Mouse (Mus musculus): Measurements from ENCODE around the gene Ctc1. TPM values are rescaled to one million over a fixed set of nuclear protein-coding genes. Genes with fewer than 3 reads are reported as not detected.
A peak's percentile ranks its signal among the peaks of the same experiment; 100 is the strongest.
"Not testable (repeated sequence)": the region's sequence is repeated elsewhere in the genome, so short reads cannot be mapped to it uniquely, and the experiment has no call there.

The Ctc1 gene
- total and polyA plus RNA-seq, 2 experiments from 2014 or later: 42.8 to 84.8 TPM

DNA sequence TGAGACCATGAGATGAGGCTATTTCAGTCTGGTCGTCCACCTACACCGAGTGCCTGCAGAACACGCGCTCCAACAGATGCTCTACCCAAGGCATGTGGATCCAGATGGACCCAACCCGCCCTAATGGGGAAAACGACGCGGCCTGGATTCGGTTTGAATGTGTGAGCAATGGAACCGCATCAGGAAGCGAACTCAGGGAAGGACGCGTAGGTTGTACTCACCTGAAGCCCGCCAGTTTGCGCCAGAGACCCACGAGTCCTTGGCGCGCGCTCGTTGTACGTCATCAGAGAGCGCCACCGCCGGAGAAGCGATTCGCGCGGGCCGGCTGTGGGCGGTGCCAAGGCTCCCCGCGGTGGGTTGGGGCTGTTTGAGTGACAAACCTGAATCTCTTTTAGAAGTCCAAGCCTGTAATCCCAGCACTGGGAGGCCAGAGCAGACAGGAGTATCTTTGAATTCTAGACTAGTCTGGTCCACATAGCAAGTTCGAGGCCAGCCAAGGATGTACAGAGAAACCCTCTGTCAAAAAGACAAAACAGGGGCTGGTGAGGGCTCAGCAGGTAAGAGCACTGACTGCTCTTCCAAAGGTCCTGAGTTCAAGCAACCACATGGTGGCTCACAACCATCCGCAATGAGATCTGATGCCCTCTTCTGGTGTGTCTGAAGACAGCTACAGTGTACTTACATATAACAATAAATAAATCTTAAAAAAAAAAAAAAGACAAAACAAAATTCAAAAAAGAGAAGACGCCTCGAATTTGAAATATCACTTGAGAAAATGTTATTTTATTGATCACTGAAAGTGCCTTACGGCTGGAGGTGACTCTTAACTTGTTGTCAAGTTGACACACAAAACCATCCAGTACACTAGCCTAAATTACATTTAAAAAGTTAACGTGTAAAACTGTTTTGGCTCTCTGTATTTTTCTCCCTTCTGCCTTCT is 7.3 kb upstream of the Ctc1 start, which contains the start of gene Pfas:
Gene Pfas (minus strand): TSS at position 279 of the 940 bp plus-strand sequence.
- 9% methylated on average over 38 of the region's 38 CpGs for WGBS
- H3K9ac ChIP-seq (replicated peaks; ENCODE audit: low read length): peak within 1 kb of the TSS; percentile 60
- H3K4me2 ChIP-seq (ENCODE audit: low read depth, low read length): peak within 1 kb of the TSS; percentile 67
- peak within 1 kb of the TSS; percentile 59 for H3K4me3 ChIP-seq (ENCODE audit: low read length)
- H3K9me3 ChIP-seq (ENCODE audit: low read length): no peaks in the 10 kb centered on the region
- H3K4me1 ChIP-seq (ENCODE audit: insufficient read depth, low read length): no peaks in the 10 kb centered on the region
- no peaks in the 10 kb centered on the region for H3K36me3 ChIP-seq (ENCODE audit: insufficient read depth, low read length)
- H3K27ac ChIP-seq: peak within 1 kb of the TSS; percentile 54; the same call in 1 of the 2 replicates
- no peaks in the 10 kb centered on the region for H3K27me3 ChIP-seq (ENCODE audit: insufficient read depth, low read length)
- ATAC-seq (peak; percentile 83), DNase-seq (ENCODE audit: low spot score) (peak; percentile 98)
- TF ChIP-seq CTCF (IDR thresholded peaks at IDR 0.05; ENCODE audit: low read depth): peak; percentile 3; the same call in 1 of the 2 replicates

DNA sequence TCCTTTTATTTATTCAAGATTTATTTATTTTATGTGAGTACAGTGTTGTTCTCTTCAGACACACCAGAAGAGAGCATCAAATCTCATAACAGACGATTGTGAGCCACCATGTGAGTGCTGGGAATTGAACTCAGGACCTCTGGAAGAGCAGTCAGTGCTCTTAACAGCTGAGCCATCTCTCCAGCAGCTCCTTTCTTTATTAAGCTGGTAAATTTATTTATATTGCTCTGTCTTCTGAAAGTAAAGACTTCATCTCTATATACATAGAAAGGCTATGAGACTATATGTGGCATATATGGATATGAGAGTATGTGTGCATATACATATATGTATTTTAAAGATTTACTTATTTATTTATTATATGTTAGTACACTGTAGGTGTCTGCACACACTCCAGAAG is 6.2 kb upstream of the Ctc1 start:
- H3K9me3 ChIP-seq (ENCODE audit: low read length): no peaks in the 10 kb centered on the region
- ATAC-seq: no peak
- 98% methylated on average over 1 of the region's 1 CpGs for WGBS
- no peak for TF ChIP-seq CTCF (IDR thresholded peaks at IDR 0.05; ENCODE audit: low read depth)
- DNase-seq (ENCODE audit: low spot score): no peak
- no peaks in the 10 kb centered on the region for H3K27me3 ChIP-seq (ENCODE audit: insufficient read depth, low read length)
- no peak overlapping the region for H3K27ac ChIP-seq
- H3K36me3 ChIP-seq (ENCODE audit: insufficient read depth, low read length): no peaks in the 10 kb centered on the region
- no peaks in the 10 kb centered on the region for H3K4me1 ChIP-seq (ENCODE audit: insufficient read depth, low read length)
- no peak overlapping the region for H3K4me3 ChIP-seq (ENCODE audit: low read length)
- no peak overlapping the region for H3K9ac ChIP-seq (replicated peaks; ENCODE audit: low read length)
- H3K4me2 ChIP-seq (ENCODE audit: low read depth, low read length): no peak overlapping the region

- Histone ChIP-seq H3K4me3 (ENCODE audit: low read length) (no peak overlapping the region), H3K27me3 (ENCODE audit: insufficient read depth, low read length) (no peaks in the 10 kb centered on the region), H3K4me2 (ENCODE audit: low read depth, low read length) (peak overlapping the region; percentile 78; the same call in 1 of the 2 replicates), H3K27ac (no peak overlapping the region), H3K4me1 (ENCODE audit: insufficient read depth, low read length) (no peaks in the 10 kb centered on the region), H3K9me3 (ENCODE audit: low read length) (no peaks in the 10 kb centered on the region), H3K9ac (replicated peaks; ENCODE audit: low read length) (no peak overlapping the region), H3K36me3 (ENCODE audit: insufficient read depth, low read length) (no peaks in the 10 kb centered on the region)
- TF ChIP-seq CTCF (IDR thresholded peaks at IDR 0.05; ENCODE audit: low read depth): no peak
- ATAC-seq: no peak
- WGBS: 88% methylated on average over 15 of the region's 15 CpGs
- DNase-seq (ENCODE audit: low spot score): no peak
These were observed 5.0 kb upstream of the Ctc1 start for GRCm38 (mm10) chr11:69010400-69011323.

DNA sequence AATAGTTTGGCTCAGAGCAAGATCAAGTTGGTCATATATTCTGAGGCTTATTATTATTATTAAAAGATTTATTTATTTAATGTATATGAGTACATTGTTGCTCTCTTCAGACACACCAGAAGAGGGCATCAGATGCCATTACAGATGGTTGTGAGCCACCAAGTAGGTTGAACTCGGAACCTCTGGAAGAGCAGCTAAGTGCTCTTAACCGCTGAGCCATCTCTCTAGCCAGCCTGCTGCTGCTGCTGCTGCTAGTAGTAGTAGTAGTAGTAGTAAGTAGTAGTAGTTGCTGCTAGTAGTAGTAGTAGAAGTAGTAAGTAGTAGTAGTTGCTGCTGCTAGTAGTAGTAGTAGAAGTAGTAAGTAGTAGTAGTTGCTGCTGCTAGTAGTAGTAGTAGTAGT is 4.3 kb upstream of the Ctc1 start:
- not testable (repeated sequence) for H3K9me3 ChIP-seq (ENCODE audit: low read length); DNase-seq (ENCODE audit: low spot score); H3K27me3 ChIP-seq (ENCODE audit: insufficient read depth, low read length); H3K4me1 ChIP-seq (ENCODE audit: insufficient read depth, low read length); H3K9ac ChIP-seq (replicated peaks; ENCODE audit: low read length); ATAC-seq; H3K36me3 ChIP-seq (ENCODE audit: insufficient read depth, low read length)
- Histone ChIP-seq H3K4me2 (ENCODE audit: low read depth, low read length) (peak overlapping the region; percentile 78), H3K4me3 (ENCODE audit: low read length) (peak overlapping the region; percentile 42), H3K27ac (peak overlapping the region; percentile 96)
- 0 out of 2 replicates have a peak, but pooled peaks have one; percentile 14 for TF ChIP-seq CTCF (IDR thresholded peaks at IDR 0.05; ENCODE audit: low read depth)
- 81% methylated on average over 2 of the region's 2 CpGs for WGBS

GRCm38 (mm10) chr11:69012071-69012601 is 3.6 kb upstream of the Ctc1 start:
- 1% methylated on average over 18 of the region's 18 CpGs for WGBS
- Histone ChIP-seq H3K27ac (peak overlapping the region; percentile 96), H3K9ac (replicated peaks; ENCODE audit: low read length) (peak overlapping the region; percentile 58), H3K4me3 (ENCODE audit: low read length) (peak overlapping the region; percentile 42), H3K9me3 (ENCODE audit: low read length) (no peaks in the 10 kb centered on the region), H3K4me2 (ENCODE audit: low read depth, low read length) (peak overlapping the region; percentile 78), H3K27me3 (ENCODE audit: insufficient read depth, low read length) (no peaks in the 10 kb centered on the region), H3K36me3 (ENCODE audit: insufficient read depth, low read length) (no peaks in the 10 kb centered on the region), H3K4me1 (ENCODE audit: insufficient read depth, low read length) (peaks cover 7% of the 10 kb centered on the region; the same call in 1 of the 2 replicates)
- ATAC-seq (peak; percentile 72), DNase-seq (ENCODE audit: low spot score) (peak; percentile 95)
- no peak for TF ChIP-seq CTCF (IDR thresholded peaks at IDR 0.05; ENCODE audit: low read depth)

DNA sequence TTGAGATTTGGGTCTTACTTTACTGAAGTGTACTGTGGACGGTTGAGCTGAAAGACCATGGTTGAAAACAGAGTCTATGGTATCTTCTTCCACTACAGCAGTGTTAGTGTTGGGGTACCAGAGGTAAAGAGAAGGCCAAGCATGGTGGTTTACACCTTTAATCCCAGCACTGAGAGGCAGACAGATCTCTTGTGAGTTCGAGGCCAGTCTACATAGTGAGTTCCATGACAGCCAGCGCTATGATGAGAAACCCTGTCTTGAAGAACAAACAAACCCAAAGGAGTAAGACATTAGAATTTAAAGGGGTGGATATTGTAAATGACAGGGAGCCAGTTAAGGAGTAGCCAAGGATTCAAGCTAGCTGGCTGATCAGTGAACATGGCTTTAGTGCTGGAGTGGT is 1.0 kb downstream of the Ctc1 start:
- peak; percentile 11 for DNase-seq (ENCODE audit: low spot score)
- Histone ChIP-seq H3K4me1 (ENCODE audit: insufficient read depth, low read length) (peaks cover 8% of the 10 kb centered on the region; the same call in 1 of the 2 replicates), H3K27me3 (ENCODE audit: insufficient read depth, low read length) (no peaks in the 10 kb centered on the region), H3K4me3 (ENCODE audit: low read length) (peak overlapping the region; percentile 65), H3K4me2 (ENCODE audit: low read depth, low read length) (peak overlapping the region; percentile 82), H3K9ac (replicated peaks; ENCODE audit: low read length) (peak overlapping the region; percentile 88), H3K27ac (peak overlapping the region; percentile 88), H3K9me3 (ENCODE audit: low read length) (no peaks in the 10 kb centered on the region), H3K36me3 (ENCODE audit: insufficient read depth, low read length) (peaks cover 7% of the 10 kb centered on the region)
- 75% methylated on average over 3 of the region's 3 CpGs for WGBS
- ATAC-seq: no peak
- no peak for TF ChIP-seq CTCF (IDR thresholded peaks at IDR 0.05; ENCODE audit: low read depth)
